Comparison of ENCODE assay signal across 28 mouse cellular contexts in the genomic region with DNA sequence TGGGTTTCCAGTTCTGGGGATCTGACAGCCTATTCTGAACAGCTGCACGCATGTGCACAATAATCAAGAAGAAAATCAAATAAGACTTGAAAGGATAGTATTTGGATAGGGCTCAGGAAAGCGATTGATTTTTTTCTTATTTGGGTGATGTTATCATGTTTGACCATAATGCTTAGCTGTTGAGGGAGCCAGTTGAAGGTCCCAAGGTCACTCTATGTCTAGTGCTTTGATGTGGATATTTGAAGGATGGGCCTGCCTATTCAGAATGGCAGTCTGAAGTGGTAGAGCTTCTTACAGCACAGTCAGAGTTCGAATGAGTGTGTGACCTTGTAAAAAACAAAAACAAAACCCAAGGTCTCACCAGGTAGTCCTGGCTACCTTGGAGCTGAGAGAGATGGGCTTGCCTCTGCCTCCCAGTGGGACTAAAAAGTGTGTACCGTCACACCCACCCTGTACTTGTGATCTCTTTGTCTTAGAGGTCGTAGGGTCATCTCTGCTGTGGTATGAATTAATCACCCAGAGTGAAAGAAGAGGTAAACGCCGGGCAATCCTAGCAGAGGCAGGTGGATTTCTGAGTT. TPM values are rescaled to one million over a fixed set of nuclear protein-coding genes. Genes with fewer than 3 reads are reported as not detected.
DNase-seq lines count a peak whose midpoint lies in the region; ATAC-seq and TF ChIP-seq lines count a peak whose summit lies in the region.
"Had no signal": no experiment of that assay in that cellular context is flagged by ENCODE, and none has a peak within 500 bp of the region (broad histone marks: within the 10 kb centered on the region; RNA-seq: fewer than 3 reads in every experiment).

No protein-coding gene starts in this region.

- TF ChIP-seq EP300 in stomach, postnatal 0 days (optimal IDR thresholded peaks at IDR 0.05), result no peak

- WGBS in liver, adult 2 months, result 33% methylated on average over 7 of the region's 7 CpGs
- WGBS in liver, embryonic 12.5 days (ENCODE audit: insufficient replicate concordance), result 74% methylated on average over 7 of the region's 7 CpGs
- WGBS in stomach, embryonic 15.5 days, result 67% methylated on average over 7 of the region's 7 CpGs
- 52% methylated on average over 7 of the region's 7 CpGs for WGBS in stomach, postnatal 0 days
- WGBS in cerebellum, adult 2 months, result 73% methylated on average over 7 of the region's 7 CpGs

- H3K4me1 ChIP-seq in liver, adult 2 months (ENCODE audit: control insufficient read depth, insufficient read depth, low read length), result peaks cover 17% of the 10 kb centered on the region
- H3K4me1 ChIP-seq in liver, embryonic 12.5 days, result peaks cover 24% of the 10 kb centered on the region
- 0 out of 2 replicates have a peak, but pooled peaks cover 8% of the 10 kb centered on the region for H3K4me1 ChIP-seq in stomach, embryonic 15.5 days
- peaks cover 2% of the 10 kb centered on the region; the same call in 1 of the 2 replicates for H3K4me1 ChIP-seq in stomach, postnatal 0 days (replicated peaks; ENCODE audit: control insufficient read depth, insufficient read depth)
- peaks cover 3% of the 10 kb centered on the region for H3K4me1 ChIP-seq in cerebellum, adult 2 months (ENCODE audit: control insufficient read depth, insufficient read depth, low read length)

- no peaks in the 10 kb centered on the region for H3K9me3 ChIP-seq in liver, embryonic 12.5 days (replicated peaks)
- no peaks in the 10 kb centered on the region for H3K9me3 ChIP-seq in stomach, embryonic 15.5 days
- no peaks in the 10 kb centered on the region for H3K9me3 ChIP-seq in stomach, postnatal 0 days (ENCODE audit: control insufficient read depth, low read length)
- H3K9me3 ChIP-seq: forebrain, embryonic 10.5 days; forebrain, embryonic 13.5 days; heart, embryonic 10.5 days; heart, embryonic 13.5 days had no signal

- H3K9ac ChIP-seq in liver, adult 2 months (ENCODE audit: low read depth, low read length), result no peak overlapping the region
- H3K9ac ChIP-seq in liver, embryonic 12.5 days, result no peak overlapping the region
- H3K9ac ChIP-seq in stomach, embryonic 15.5 days, result no peak overlapping the region
- no peak overlapping the region for H3K9ac ChIP-seq in stomach, postnatal 0 days (ENCODE audit: low read length)
- H3K9ac ChIP-seq: forebrain, embryonic 13.5 days; heart, embryonic 13.5 days; hindbrain, embryonic 14.5 days had no signal

- ATAC-seq in liver, embryonic 12.5 days, result no peak
- 0 out of 2 replicates have a peak, but pooled peaks have one; percentile 2 for ATAC-seq in stomach, embryonic 15.5 days (ENCODE audit: insufficient read depth, low FRiP score, low read depth)
- no peak for ATAC-seq in stomach, postnatal 0 days (ENCODE audit: low FRiP score, low TSS enrichment)
- ATAC-seq: forebrain, embryonic 13.5 days; forebrain, embryonic 16.5 days; hindbrain, postnatal 0 days; inflammation-experienced regulatory T-cells, adult 6 months had no signal

- H3K27me3 ChIP-seq in liver, adult 2 months (ENCODE audit: control insufficient read depth, insufficient read depth, low read length), result no peaks in the 10 kb centered on the region
- no peaks in the 10 kb centered on the region for H3K27me3 ChIP-seq in liver, embryonic 12.5 days (replicated peaks)
- H3K27me3 ChIP-seq in stomach, embryonic 15.5 days (replicated peaks), result no peaks in the 10 kb centered on the region
- no peaks in the 10 kb centered on the region for H3K27me3 ChIP-seq in stomach, postnatal 0 days (ENCODE audit: control insufficient read depth, insufficient read depth, low read length)
- H3K27me3 ChIP-seq in cerebellum, adult 2 months (ENCODE audit: control insufficient read depth, insufficient read depth, low read length), result no peaks in the 10 kb centered on the region
- H3K27me3 ChIP-seq: forebrain, embryonic 13.5 days; heart, embryonic 13.5 days had no signal

- TF ChIP-seq CTCF in liver, adult 2 months (IDR thresholded peaks at IDR 0.05; ENCODE audit: low read depth, low read length), result no peak
- no peak for TF ChIP-seq CTCF in stomach, postnatal 0 days (IDR thresholded peaks at IDR 0.05; ENCODE audit: low read depth)
- no peak for TF ChIP-seq CTCF in cerebellum, adult 2 months (IDR thresholded peaks at IDR 0.05; ENCODE audit: borderline replicate concordance, insufficient read depth, low read depth, low read length)

- H3K27ac ChIP-seq in liver, adult 2 months (replicated peaks; ENCODE audit: insufficient read depth, low read depth, low read length), result peak overlapping the region; percentile 33; the same call in 1 of the 2 replicates
- H3K27ac ChIP-seq in liver, embryonic 12.5 days, result no peak overlapping the region
- no peak overlapping the region for H3K27ac ChIP-seq in stomach, embryonic 15.5 days
- no peak overlapping the region for H3K27ac ChIP-seq in stomach, postnatal 0 days (replicated peaks)
- H3K27ac ChIP-seq in cerebellum, adult 2 months (ENCODE audit: insufficient read depth, low read length), result no peak overlapping the region
- H3K27ac ChIP-seq: forebrain, embryonic 10.5 days; forebrain, embryonic 13.5 days; heart, adult 2 months; heart, embryonic 10.5 days; heart, embryonic 13.5 days; hindbrain, embryonic 14.5 days; hindbrain, postnatal 0 days had no signal

- no peak overlapping the region for H3K4me3 ChIP-seq in liver, adult 2 months (ENCODE audit: insufficient read depth, low read depth, low read length)
- H3K4me3 ChIP-seq in liver, embryonic 12.5 days, result no peak overlapping the region
- H3K4me3 ChIP-seq in stomach, embryonic 15.5 days (replicated peaks), result no peak overlapping the region
- H3K4me3 ChIP-seq in stomach, postnatal 0 days (ENCODE audit: low read depth, low read length), result no peak overlapping the region
- no peak overlapping the region for H3K4me3 ChIP-seq in cerebellum, adult 2 months (replicated peaks; ENCODE audit: insufficient read depth, low read depth, low read length)
- H3K4me3 ChIP-seq: forebrain, embryonic 10.5 days; forebrain, embryonic 13.5 days; heart, adult 2 months; heart, embryonic 10.5 days; heart, embryonic 13.5 days had no signal

- peak; percentile 86 for DNase-seq in liver, adult 2 months (ENCODE audit: extremely low read depth, low read depth, low spot score)
- no peak for DNase-seq in stomach, postnatal 0 days (ENCODE audit: low spot score)
- DNase-seq in ZHBTc4 (ENCODE audit: low read depth, low spot score), result peak; percentile 96
- no peak for DNase-seq in cerebellum, adult 2 months
- DNase-seq: adrenal gland, adult 2 months; adrenal gland, postnatal 14 days; cerebellum, adult 11-12 months; cerebellum, adult 9-10 months; cerebellum, postnatal 14 days; gastrocnemius, postnatal 10 days; gastrocnemius, postnatal 36 days; heart, adult 2 months; heart, postnatal 14 days; heart, postnatal 4 days had no signal

- no peak for TF ChIP-seq POLR2A in liver, adult 2 months (IDR thresholded peaks at IDR 0.05; ENCODE audit: extremely low read depth, insufficient read depth, low read length)
- TF ChIP-seq POLR2A in cerebellum, adult 2 months (IDR thresholded peaks at IDR 0.05; ENCODE audit: borderline replicate concordance, insufficient read depth, low read length), result no peak

- peaks cover 27% of the 10 kb centered on the region; the same call in 1 of the 2 replicates for H3K36me3 ChIP-seq in liver, adult 2 months (ENCODE audit: control insufficient read depth, insufficient read depth, low read length)
- H3K36me3 ChIP-seq in liver, embryonic 12.5 days, result peaks cover 83% of the 10 kb centered on the region
- H3K36me3 ChIP-seq in stomach, embryonic 15.5 days, result peaks cover 17% of the 10 kb centered on the region
- peaks cover 18% of the 10 kb centered on the region for H3K36me3 ChIP-seq in stomach, postnatal 0 days (ENCODE audit: control insufficient read depth, insufficient read depth, low read length)

- H3K79me2 ChIP-seq in liver, adult 2 months (ENCODE audit: control insufficient read depth, insufficient read depth, low read length), result no peaks in the 10 kb centered on the region

- no peak overlapping the region for H3K4me2 ChIP-seq in liver, embryonic 12.5 days
- no peak overlapping the region for H3K4me2 ChIP-seq in stomach, embryonic 15.5 days
- H3K4me2 ChIP-seq in stomach, postnatal 0 days (replicated peaks; ENCODE audit: low read depth), result no peak overlapping the region
- H3K4me2 ChIP-seq: forebrain, embryonic 13.5 days; heart, embryonic 13.5 days; hindbrain, embryonic 14.5 days had no signal

RNA-seq across cellular contexts. Expression of a gene that starts 5.2 kb away (rescaled TPM):
- total RNA-seq in liver, adult 2 months (2014; rRNA removed), result 18.7 and 21.1 TPM in 2 replicates
- polyA plus RNA-seq in liver, adult 2 months (2012; rRNA removed), result 38.7 and 39.9 TPM in 2 replicates
- polyA plus RNA-seq in liver, embryonic 12.5 days (2016; fragmentation: Nextera tagmentation; extraction: Ambion mirVana), result 18.5 and 20.0 TPM in 2 replicates
- polyA plus RNA-seq in stomach, embryonic 15.5 days (2015; fragmentation: Nextera tagmentation; extraction: Ambion mirVana), result 25.5 and 30.3 TPM in 2 replicates
- 9.8 and 10.9 TPM in 2 replicates for polyA plus RNA-seq in stomach, postnatal 0 days (2015; fragmentation: Nextera tagmentation; extraction: Ambion mirVana)
- 67.0 and 70.5 TPM in 2 replicates for polyA plus RNA-seq in cerebellum, adult 2 months (2012; rRNA removed)

RNA-seq across cellular contexts. Expression of a gene that starts 21.3 kb away (rescaled TPM):
- total RNA-seq in liver, adult 2 months (2014; rRNA removed), result 0.92 and 1.1 TPM in 2 replicates
- 0.78 and 1.1 TPM in 2 replicates for polyA plus RNA-seq in liver, adult 2 months (2012; rRNA removed)
- polyA plus RNA-seq in liver, embryonic 12.5 days (2016; fragmentation: Nextera tagmentation; extraction: Ambion mirVana), result 2.8 and 3.0 TPM in 2 replicates
- polyA plus RNA-seq in stomach, embryonic 15.5 days (2015; fragmentation: Nextera tagmentation; extraction: Ambion mirVana), result 9.2 and 9.3 TPM in 2 replicates
- 2.6 and 2.8 TPM in 2 replicates for polyA plus RNA-seq in stomach, postnatal 0 days (2015; fragmentation: Nextera tagmentation; extraction: Ambion mirVana)
- polyA plus RNA-seq in cerebellum, adult 2 months (2012; rRNA removed), result 18.0 and 18.3 TPM in 2 replicates

RNA-seq across cellular contexts. Expression of a gene that starts 49.1 kb away (rescaled TPM):
- total RNA-seq in liver, adult 2 months (2014; rRNA removed), result 14.5 and 22.3 TPM in 2 replicates
- polyA plus RNA-seq in liver, adult 2 months (2012; rRNA removed), result 23.2 and 25.2 TPM in 2 replicates
- 56.5 and 59.7 TPM in 2 replicates for polyA plus RNA-seq in liver, embryonic 12.5 days (2016; fragmentation: Nextera tagmentation; extraction: Ambion mirVana)
- polyA plus RNA-seq in stomach, embryonic 15.5 days (2015; fragmentation: Nextera tagmentation; extraction: Ambion mirVana), result 24.0 and 25.8 TPM in 2 replicates
- polyA plus RNA-seq in stomach, postnatal 0 days (2015; fragmentation: Nextera tagmentation; extraction: Ambion mirVana), result 12.2 and 15.8 TPM in 2 replicates
- polyA plus RNA-seq in cerebellum, adult 2 months (2012; rRNA removed), result 45.4 and 50.6 TPM in 2 replicates

RNA-seq across cellular contexts. Expression of a gene that starts 52.1 kb away (rescaled TPM):
- total RNA-seq in liver, adult 2 months (2014; rRNA removed), result not detected in 2 replicates
- not detected in 2 replicates for polyA plus RNA-seq in liver, adult 2 months (2012; rRNA removed)
- 0.06 and 0.08 TPM in 2 replicates for polyA plus RNA-seq in liver, embryonic 12.5 days (2016; fragmentation: Nextera tagmentation; extraction: Ambion mirVana)
- 0.05 and 0.12 TPM in 2 replicates for polyA plus RNA-seq in stomach, embryonic 15.5 days (2015; fragmentation: Nextera tagmentation; extraction: Ambion mirVana)
- polyA plus RNA-seq in stomach, postnatal 0 days (2015; fragmentation: Nextera tagmentation; extraction: Ambion mirVana), result 0.11 and 0.15 TPM in 2 replicates
- not detected in 2 replicates for polyA plus RNA-seq in cerebellum, adult 2 months (2012; rRNA removed)
- total RNA-seq: adrenal gland, adult 2 months; gastrocnemius, postnatal 36 days; granulocyte monocyte progenitor cell, adult 5-6 weeks; heart, adult 2 months; heart, postnatal 14 days; heart, postnatal 4 days; hindbrain, postnatal 0 days had no signal
- polyA plus RNA-seq: embryonic facial prominence, embryonic 14.5 days; forebrain, embryonic 13.5 days; heart, adult 2 months; heart, embryonic 10.5 days; heart, embryonic 16.5 days; hindbrain, embryonic 11.5 days had no signal

Comparison
In these comparisons a context has a peak if more than half of its experiments do, and no peak if none do; other contexts are left out.
1. DNase-seq: peak in liver, adult 2 months (single experiment) and ZHBTc4 (single experiment); none in stomach, postnatal 0 days (single experiment) and cerebellum, adult 2 months (0 of 2).